Mouse (Mus musculus): ENCODE measurements at regions not wholly inside any gene's neighbourhood (a gene's known extent, or its start where the extent isn't known, plus 50 kb on each side); places are given as distances from the start of the nearest gene placed in this dataset.

GRCm38 (mm10) chr4:127612761-127613160, 254.8 kb upstream of the Gjb5 start:
- no peak for TF ChIP-seq CTCF (IDR thresholded peaks at IDR 0.05; ENCODE audit: low read depth, low read length)
- no peak for TF ChIP-seq EP300 (IDR thresholded peaks at IDR 0.05; ENCODE audit: insufficient read depth, low read depth, low read length)
- no peak for TF ChIP-seq POLR2A (IDR thresholded peaks at IDR 0.05; ENCODE audit: insufficient read depth, low read length)
